Mouse (Mus musculus): ENCODE measurements around the gene Epop. TPM values are rescaled to one million over a fixed set of nuclear protein-coding genes. Genes with fewer than 3 reads are reported as not detected.

The Epop gene
- polyA plus RNA-seq, 1 experiment = 3.3 TPM

- peaks cover 12% of the 10 kb centered on the region for H3K79me2 ChIP-seq (ENCODE audit: control insufficient read depth, insufficient read depth)
- H3K4me3 ChIP-seq = peak overlapping the region; percentile 83
- TF ChIP-seq TCF12 (IDR thresholded peaks at IDR 0.05; ENCODE audit: insufficient read depth, poor library complexity, severe bottlenecking) (no peak), E2F4 (IDR thresholded peaks at IDR 0.05; ENCODE audit: insufficient read depth) (no peak), REST (IDR thresholded peaks at IDR 0.05; ENCODE audit: insufficient read depth, insufficient read length) (no peak), MYOG (IDR thresholded peaks at IDR 0.05; ENCODE audit: control insufficient read depth in 1 of 3, insufficient read depth in 1 of 3, insufficient read length in 2 of 3, low read depth in 2 of 3) (no peak)
- H3K36me3 ChIP-seq (ENCODE audit: control insufficient read depth, insufficient read depth) = no peaks in the 10 kb centered on the region
- peak overlapping the region; percentile 72 for H3K4me2 ChIP-seq (ENCODE audit: low read depth)
- H3K27me3 ChIP-seq (ENCODE audit: control insufficient read depth, insufficient read depth, insufficient read length) = no peaks in the 10 kb centered on the region
- H3ac ChIP-seq (ENCODE audit: control insufficient read depth, insufficient read length) = no peak overlapping the region
Measured at GRCm38 (mm10) chr11:97664771-97665240, 35.3 kb upstream of the Epop start.

- Histone ChIP-seq H3K79me2 (ENCODE audit: control insufficient read depth, insufficient read depth) (peaks cover 17% of the 10 kb centered on the region), H3ac (ENCODE audit: control insufficient read depth, insufficient read length) (peak overlapping the region; percentile 67), H3K4me3 (peak overlapping the region; percentile 83), H3K36me3 (ENCODE audit: control insufficient read depth, insufficient read depth) (no peaks in the 10 kb centered on the region), H3K4me2 (ENCODE audit: low read depth) (peak overlapping the region; percentile 72), H3K27me3 (ENCODE audit: control insufficient read depth, insufficient read depth, insufficient read length) (no peaks in the 10 kb centered on the region)
- TF ChIP-seq MAX (IDR thresholded peaks at IDR 0.05; ENCODE audit: low read depth) = no peak
- no peak for TF ChIP-seq USF1 (IDR thresholded peaks at IDR 0.05; ENCODE audit: low read depth)
- no peak for TF ChIP-seq TCF12 (IDR thresholded peaks at IDR 0.05; ENCODE audit: insufficient read depth, poor library complexity, severe bottlenecking)
- no peak for TF ChIP-seq REST (IDR thresholded peaks at IDR 0.05; ENCODE audit: insufficient read depth, insufficient read length)
- TF ChIP-seq TCF3 (IDR thresholded peaks at IDR 0.05; ENCODE audit: insufficient read length, low read depth) = no peak
- no peak for TF ChIP-seq MYOD1 (IDR thresholded peaks at IDR 0.05; ENCODE audit: control insufficient read depth in 1 of 3, insufficient read length in 2 of 3, low read depth in 2 of 3)
- no peak for TF ChIP-seq CEBPB (IDR thresholded peaks at IDR 0.05; ENCODE audit: insufficient read depth, poor library complexity, severe bottlenecking)
- TF ChIP-seq POLR2A (IDR thresholded peaks at IDR 0.05; ENCODE audit: insufficient read length, low read depth) = no peak
- TF ChIP-seq POLR2AphosphoS2 (IDR thresholded peaks at IDR 0.05; ENCODE audit: insufficient read length, low read depth) = no peak
- no peak for TF ChIP-seq E2F4 (IDR thresholded peaks at IDR 0.05; ENCODE audit: insufficient read depth)
- no peak for TF ChIP-seq MYOG (IDR thresholded peaks at IDR 0.05; ENCODE audit: control insufficient read depth in 1 of 3, insufficient read depth in 1 of 3, insufficient read length in 2 of 3, low read depth in 2 of 3)
Measured at GRCm38 (mm10) chr11:97664339-97664665, 34.8 kb upstream of the Epop start.

GRCm38 (mm10) chr11:97663528-97664338 lies 34.2 kb upstream of the Epop start:
- no peak for TF ChIP-seq USF1 (IDR thresholded peaks at IDR 0.05; ENCODE audit: low read depth)
- no peak for TF ChIP-seq E2F4 (IDR thresholded peaks at IDR 0.05; ENCODE audit: insufficient read depth)
- no peak for TF ChIP-seq TCF3 (IDR thresholded peaks at IDR 0.05; ENCODE audit: insufficient read length, low read depth)
- TF ChIP-seq MAX (IDR thresholded peaks at IDR 0.05; ENCODE audit: low read depth) = no peak
- TF ChIP-seq TCF12 (IDR thresholded peaks at IDR 0.05; ENCODE audit: insufficient read depth, poor library complexity, severe bottlenecking) = no peak
- no peak for TF ChIP-seq MYOD1 (IDR thresholded peaks at IDR 0.05; ENCODE audit: control insufficient read depth in 1 of 3, insufficient read length in 2 of 3, low read depth in 2 of 3)
- TF ChIP-seq CEBPB (IDR thresholded peaks at IDR 0.05; ENCODE audit: insufficient read depth, poor library complexity, severe bottlenecking) = no peak
- no peak for TF ChIP-seq REST (IDR thresholded peaks at IDR 0.05; ENCODE audit: insufficient read depth, insufficient read length)
- TF ChIP-seq MYOG (IDR thresholded peaks at IDR 0.05; ENCODE audit: control insufficient read depth in 1 of 3, insufficient read depth in 1 of 3, insufficient read length in 2 of 3, low read depth in 2 of 3) = no peak
- TF ChIP-seq POLR2AphosphoS2 (IDR thresholded peaks at IDR 0.05; ENCODE audit: insufficient read length, low read depth) = no peak
- no peak for TF ChIP-seq POLR2A (IDR thresholded peaks at IDR 0.05; ENCODE audit: insufficient read length, low read depth)
- no peak for TF ChIP-seq SRF (IDR thresholded peaks at IDR 0.05; ENCODE audit: control insufficient read depth, insufficient read length, low read depth)
- no peaks in the 10 kb centered on the region for H3K27me3 ChIP-seq (ENCODE audit: control insufficient read depth, insufficient read depth, insufficient read length)
- H3ac ChIP-seq (ENCODE audit: control insufficient read depth, insufficient read length) = peak overlapping the region; percentile 67
- no peaks in the 10 kb centered on the region for H3K36me3 ChIP-seq (ENCODE audit: control insufficient read depth, insufficient read depth)
- H3K4me3 ChIP-seq = peak overlapping the region; percentile 83
- H3K79me2 ChIP-seq (ENCODE audit: control insufficient read depth, insufficient read depth) = peaks cover 22% of the 10 kb centered on the region
- peak overlapping the region; percentile 72 for H3K4me2 ChIP-seq (ENCODE audit: low read depth)

- H3K36me3 ChIP-seq (ENCODE audit: control insufficient read depth, insufficient read depth) = no peaks in the 10 kb centered on the region
- peak within 1 kb of the TSS; percentile 83 for H3K4me3 ChIP-seq
- no peaks in the 10 kb centered on the region for H3K27me3 ChIP-seq (ENCODE audit: control insufficient read depth, insufficient read depth, insufficient read length)
- H3ac ChIP-seq (ENCODE audit: control insufficient read depth, insufficient read length) = peak within 1 kb of the TSS; percentile 67
- H3K79me2 ChIP-seq (ENCODE audit: control insufficient read depth, insufficient read depth) = peaks cover 22% of the 10 kb centered on the region
- TF ChIP-seq USF1 (IDR thresholded peaks at IDR 0.05; ENCODE audit: low read depth) = no peak
- no peak for TF ChIP-seq TCF3 (IDR thresholded peaks at IDR 0.05; ENCODE audit: insufficient read length, low read depth)
- TF ChIP-seq POLR2A (IDR thresholded peaks at IDR 0.05; ENCODE audit: insufficient read length, low read depth) = peak; percentile 50
- peak within 1 kb of the TSS; percentile 87 for H3K4me2 ChIP-seq (ENCODE audit: low read depth)
Measured at GRCm38 (mm10) chr11:97662893-97663527, 33.5 kb upstream of the Epop start, which contains the start of gene Mllt6. TSS of gene Mllt6 (plus strand) at chr11:97663414.
